Mouse (Mus musculus): ENCODE results near the gene Ovol3.
A peak's percentile ranks its signal among the peaks of the same experiment; 100 is the strongest.
"Not testable (repeated sequence)": the region's sequence is repeated elsewhere in the genome, so short reads cannot be mapped to it uniquely, and the experiment has no call there.

Gene Ovol3

DNA sequence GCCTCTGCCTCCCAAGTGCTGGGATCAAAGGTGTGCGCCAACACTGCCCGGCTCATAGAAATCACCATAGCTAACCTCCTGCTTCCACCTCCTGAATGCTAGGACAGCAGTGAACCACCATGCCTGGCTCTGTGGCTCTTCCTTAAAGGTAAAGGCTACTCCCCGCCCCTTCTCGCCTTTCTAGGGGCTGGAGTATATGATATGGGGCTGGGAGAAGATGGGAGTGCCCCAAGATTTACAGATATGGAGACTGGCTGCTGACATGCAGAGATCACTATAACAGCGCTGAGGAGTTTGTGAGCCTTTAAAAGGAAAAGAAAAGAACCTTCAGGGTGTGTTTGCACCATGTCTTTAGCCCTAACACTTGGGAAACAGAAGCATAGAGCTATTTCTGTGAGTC lies 13.3 kb downstream of the Ovol3 start:
- DNase-seq = no peak

DNA sequence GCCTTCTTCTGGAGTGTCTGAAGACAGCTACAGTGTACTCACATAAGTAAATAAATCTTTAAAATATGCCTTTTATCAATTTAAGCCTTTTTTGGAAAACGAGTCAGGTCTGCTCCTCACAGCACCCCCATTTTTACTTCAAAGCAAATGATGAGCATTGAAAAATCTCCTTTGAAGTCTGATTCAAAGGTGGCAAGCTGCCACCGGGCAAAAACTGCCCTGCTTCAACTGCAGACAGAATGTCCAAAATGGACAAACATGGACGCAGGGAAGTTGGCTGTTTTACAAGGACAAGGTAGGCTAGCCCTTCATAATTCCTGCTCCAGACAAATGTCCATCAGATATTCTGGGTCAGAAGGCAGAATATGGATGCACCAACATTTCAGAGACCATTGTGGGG lies 14.1 kb downstream of the Ovol3 start:
- no peak for DNase-seq

DNA sequence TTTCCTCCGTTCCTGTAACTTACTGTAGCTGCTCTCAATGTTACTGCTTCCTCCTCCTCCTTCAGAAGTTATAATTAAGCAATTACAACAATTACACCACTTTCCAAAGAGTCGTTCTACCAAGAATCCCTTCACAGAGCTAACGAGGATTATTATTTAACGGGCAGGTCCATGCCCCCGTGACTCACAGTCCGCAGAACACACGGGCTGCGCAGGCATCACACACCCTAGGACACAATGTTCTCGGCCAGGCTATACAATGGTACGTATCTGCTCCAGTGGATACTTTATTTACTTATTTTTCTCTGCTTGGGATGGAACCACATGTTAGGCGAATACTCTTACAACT lies 15.5 kb downstream of the Ovol3 start:
- DNase-seq = no peak

DNA sequence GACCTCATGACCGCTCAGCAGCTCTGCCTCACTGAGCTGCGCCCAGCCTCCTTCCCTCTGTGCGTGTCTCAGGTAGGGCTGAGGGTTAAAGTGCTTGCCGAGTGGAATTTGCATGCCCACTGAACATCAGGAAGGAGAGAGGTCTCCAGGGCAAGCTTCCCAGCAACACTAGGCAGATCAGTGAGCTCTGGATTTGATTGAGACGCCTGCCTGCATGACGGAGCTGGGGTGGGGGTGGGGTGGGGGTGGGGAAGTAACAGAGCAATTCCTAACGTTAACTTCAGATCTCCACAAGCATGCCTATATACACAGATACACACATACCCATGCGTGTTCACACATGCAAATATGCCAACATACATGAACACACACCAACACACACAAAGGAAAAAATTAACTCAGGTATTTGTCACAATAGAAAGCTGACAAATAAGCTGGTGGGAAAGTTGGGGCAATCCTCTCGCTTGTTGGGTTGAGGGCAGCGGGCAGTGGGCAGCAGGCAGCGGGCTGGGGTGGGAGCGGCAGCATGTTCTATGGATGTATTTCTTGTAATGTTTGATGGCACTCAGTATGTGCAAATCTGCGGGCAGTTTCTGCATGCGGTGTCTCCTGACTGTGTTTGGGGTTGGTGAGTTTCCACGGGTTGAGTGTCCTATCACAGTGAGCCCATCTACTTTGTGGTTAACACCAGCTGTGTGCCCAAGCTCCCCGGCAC lies 16.1 kb downstream of the Ovol3 start:
- no peak for DNase-seq

DNA sequence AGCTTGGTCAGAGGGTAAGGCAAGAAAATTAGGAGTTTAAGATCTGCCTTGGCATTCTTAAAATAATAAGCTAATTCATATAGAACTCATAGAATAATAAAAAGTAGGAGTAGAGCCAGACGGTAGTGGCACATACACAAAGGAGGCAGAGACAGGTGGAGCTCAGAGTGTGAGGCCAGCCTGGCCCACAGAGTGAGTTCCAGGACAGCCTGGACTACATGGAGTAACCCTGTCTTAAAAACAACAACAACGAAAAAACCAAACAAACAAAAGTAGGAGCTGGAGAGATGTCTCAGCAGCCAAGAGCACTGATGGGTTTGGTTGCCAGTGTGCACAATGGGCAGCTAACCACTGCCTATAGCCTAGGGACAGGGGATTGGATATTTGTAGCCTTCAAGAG lies 18.2 kb downstream of the Ovol3 start:
- DNase-seq = peak; percentile 52

DNA sequence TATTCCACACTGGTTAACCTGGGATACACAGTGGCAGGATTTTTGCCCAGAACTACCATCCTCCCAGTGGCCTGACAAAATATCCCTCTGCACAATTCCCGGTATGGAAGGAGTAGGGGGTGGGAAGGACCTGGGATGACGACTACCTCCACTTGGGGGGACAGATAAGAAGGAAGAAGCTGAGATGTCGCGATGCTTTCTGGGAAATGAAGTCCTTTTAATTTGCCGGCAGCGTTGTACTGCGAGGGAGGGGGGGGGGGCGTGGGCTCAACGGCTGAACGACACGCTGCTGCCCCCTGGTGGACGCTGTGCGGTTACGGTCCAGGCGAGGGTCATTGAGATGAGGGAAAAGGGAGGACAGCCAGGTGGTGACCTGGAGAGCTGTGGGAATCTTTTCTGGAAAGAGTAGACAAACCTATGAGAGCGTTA lies 18.8 kb downstream of the Ovol3 start:
- peak; percentile 83 for DNase-seq

DNA sequence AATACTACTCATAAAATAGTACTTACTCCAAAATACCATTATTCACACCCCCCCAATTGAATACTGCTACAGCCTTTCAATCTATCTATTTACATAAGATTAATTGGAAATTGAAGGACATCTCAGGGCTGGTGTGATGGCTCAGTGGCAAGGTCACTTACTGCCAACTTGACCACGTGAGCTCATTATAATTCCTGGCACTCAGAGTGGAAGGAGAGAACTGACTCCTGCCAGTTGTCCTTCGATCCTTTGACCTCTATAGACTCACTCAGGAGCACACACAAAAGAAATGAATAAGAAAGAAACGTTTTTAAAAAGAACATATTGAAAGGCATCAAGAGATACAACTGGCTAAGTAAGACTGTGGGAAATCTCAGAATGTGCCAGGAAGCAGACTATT lies 19.6 kb downstream of the Ovol3 start:
- DNase-seq = no peak

DNA sequence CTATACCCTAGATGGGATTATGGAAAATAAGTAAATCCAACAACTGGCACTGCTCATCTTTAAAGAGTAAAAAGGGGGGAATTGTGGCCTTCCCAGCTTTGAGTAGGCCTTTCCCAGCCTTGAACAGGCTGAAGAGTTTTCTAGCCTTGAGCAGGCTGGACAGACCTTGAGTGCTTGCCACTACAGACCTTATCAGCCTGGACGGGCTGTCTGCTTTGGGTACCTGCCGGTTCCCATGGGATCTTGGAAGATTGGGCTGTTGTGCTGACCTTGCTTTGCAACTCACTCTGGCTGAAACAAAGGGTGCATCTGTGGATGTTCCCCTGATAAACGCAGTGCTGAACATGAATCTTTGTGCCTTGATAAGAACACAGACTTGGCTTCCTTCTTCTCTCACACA lies 21.6 kb downstream of the Ovol3 start:
- no peak for DNase-seq

DNA sequence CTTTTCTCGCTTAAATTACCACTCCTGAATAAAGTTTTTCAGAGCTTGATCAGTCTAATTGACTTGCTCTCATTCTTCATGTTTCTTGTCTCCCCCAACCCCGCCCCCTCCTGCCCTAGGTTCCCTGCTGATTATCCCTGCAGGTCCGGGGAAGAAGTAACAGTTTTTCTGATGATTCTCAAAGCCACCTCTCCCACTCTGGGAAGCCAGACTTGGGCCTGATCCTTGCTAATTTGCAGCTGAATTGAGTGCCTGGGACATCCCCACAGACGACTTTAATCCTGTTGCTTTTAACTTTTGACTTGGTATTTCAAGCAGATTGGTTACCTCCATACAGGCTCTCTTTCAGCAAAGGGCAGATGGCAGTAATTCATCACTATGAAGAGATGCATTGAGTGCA lies 24.5 kb downstream of the Ovol3 start:
- no peak for DNase-seq

DNA sequence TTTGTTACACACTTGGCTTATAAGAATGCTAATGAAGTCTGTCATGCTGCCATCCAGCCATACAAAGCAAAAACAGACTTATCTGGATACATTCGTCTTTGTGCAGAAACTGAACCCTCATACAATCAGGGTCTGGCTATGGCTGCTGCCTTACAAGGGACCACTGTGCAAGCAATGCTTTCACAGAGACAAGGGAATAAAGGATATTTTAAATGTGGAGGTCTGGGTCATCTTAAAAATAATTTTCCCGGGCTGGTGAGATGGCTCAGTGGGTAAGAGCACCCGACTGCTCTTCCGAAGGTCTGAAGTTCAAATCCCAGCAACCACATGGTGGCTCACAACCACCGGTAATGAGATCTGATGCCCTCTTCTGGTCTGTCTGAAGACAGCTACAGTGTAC lies 29.2 kb downstream of the Ovol3 start:
- not testable (repeated sequence) for DNase-seq

DNA sequence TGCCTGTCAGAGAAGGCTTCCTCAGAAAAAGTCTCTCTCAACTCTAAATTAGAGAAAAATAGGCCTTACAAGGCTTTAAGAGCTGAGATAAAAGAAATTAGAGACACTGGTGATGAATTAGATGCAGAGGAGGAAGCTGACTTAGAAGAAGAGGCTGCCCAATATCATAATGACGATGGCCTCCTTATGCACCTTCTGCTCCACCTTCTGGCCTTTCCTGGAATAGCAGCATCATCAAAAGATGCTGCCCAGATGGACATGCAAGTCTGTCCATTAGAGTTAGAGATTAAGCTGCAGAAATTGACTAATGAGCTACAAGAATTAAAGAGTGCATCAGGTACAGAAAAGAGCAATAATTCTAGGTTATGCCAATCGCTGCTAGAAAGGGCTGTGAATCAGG lies 30.1 kb downstream of the Ovol3 start:
- DNase-seq = peak; percentile 88

DNA sequence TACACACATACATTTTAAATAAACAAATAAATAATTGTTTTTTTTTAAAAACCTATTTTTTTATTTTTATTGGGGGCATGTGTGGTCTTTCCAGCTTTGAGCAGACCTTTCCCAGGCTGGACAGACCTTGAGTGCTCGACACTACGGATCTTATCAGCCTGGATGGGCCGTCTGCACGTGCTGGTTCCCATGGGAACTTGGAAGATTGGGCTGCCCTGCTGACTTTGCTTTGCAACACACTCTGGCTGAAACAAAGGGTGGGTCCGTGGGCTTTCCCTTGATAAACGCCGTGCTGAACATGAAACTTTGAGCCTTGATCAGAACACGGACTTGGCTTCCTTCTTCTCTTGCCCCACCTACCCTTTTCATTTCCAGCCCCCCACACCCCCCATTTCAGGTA lies 31.1 kb downstream of the Ovol3 start:
- DNase-seq = no peak

DNA sequence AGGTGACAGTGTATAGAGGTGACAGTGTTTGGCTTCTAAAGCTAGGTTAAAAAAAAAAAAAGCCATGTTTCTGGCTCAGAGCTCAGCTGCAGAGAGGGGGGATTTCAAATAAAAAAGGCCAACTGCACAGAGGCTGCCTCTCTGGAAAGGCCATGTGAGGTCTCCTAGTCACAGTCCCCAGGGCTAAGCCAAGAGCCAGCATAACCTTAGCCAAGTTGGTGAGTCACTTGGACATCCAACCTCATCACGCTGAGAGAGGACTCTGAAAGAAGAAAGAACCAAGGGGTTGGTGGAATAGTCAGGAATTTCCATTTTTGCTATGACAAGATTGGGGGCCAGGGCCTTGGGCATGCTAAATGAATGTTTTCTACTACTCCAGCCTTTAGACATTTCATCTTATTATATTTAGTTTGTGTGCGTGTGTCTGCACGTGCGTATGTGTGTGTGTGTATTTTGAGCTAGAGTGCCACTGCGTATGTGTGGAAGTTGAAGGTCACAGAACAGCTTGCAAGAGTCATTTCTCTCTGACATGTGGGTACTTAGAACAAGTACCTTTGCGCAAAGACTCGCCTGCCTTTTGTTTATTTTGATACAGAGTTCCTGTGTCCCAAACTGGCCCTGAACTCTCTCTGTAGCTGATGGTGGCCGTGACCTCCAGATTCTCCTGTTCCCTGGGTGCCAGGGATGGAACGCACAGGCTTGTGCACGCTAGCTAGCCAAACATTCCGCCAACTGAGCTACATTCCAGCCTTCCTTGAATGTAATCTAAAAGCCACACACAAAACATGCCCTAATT lies 32.4 kb downstream of the Ovol3 start:
- DNase-seq = peak; percentile 80

DNA sequence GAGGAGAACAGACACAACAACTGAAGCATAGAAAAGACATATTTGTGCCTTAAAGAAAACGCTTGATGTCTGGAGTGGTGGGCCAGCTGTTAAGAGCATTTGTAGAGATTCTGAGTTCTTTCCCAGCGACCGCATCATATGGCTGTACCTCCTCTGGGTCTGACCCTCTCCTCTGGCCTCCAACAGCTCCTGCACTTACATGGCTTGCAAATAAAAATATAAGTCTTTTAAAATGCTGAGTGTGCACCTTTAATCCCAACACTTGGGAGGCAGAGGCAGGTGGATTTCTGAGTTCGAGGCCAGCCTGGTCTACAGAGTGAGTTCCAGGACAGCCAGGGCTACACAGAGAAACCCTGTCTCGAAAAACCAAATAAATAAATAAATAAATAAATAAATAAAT lies 34.9 kb downstream of the Ovol3 start:
- DNase-seq = not testable (repeated sequence)

DNA sequence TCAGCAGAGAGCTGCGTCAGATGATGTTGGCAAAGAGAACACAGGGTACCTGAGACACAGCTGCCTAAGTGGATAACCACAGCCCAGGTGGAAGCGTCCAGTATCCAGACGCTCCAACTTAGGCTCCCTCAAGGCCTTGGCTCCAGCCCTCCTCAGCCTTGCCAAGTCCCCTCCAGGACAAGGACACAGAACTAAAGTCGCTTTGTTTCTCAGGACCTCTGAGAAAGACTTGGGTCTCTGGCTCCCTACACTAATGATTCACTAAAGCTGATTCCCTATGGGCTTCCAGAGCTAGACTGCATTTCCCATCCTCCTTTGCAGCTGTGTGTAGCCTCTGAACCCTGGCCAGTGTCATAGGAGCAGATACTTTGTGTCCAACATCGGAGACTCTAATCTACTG lies 35.3 kb downstream of the Ovol3 start:
- no peak for DNase-seq

DNA sequence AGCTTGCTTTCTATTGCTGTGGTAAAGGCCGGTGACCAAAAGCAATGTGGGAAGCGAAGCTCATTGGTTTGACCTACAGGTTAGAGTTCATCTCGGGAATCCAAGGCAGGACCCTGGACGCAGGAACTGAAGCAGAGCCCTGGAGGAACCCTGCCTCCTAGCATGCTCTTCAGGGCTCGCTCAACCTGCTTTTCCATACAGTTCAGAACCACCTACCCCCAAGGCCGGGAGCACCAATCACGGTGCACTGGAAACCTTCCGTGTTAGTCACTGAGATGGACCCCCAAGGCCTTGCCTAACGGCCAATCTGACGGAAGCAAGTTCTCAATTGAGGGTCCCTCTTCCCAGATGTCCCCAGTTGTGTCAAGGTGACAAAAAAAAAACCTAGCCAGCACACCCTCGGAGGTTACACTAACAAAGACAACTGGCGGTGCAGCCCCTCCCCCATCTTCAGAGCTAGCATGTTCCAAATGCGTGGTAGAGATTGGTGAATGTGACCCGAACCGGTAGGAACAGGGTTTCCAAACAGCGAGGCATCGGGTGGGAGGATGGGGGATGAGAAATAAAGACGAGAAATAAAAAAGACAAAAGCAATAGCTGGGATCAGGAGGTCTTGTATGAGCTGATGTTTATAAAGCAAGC lies 35.9 kb downstream of the Ovol3 start:
- peak; percentile 46 for DNase-seq

DNA sequence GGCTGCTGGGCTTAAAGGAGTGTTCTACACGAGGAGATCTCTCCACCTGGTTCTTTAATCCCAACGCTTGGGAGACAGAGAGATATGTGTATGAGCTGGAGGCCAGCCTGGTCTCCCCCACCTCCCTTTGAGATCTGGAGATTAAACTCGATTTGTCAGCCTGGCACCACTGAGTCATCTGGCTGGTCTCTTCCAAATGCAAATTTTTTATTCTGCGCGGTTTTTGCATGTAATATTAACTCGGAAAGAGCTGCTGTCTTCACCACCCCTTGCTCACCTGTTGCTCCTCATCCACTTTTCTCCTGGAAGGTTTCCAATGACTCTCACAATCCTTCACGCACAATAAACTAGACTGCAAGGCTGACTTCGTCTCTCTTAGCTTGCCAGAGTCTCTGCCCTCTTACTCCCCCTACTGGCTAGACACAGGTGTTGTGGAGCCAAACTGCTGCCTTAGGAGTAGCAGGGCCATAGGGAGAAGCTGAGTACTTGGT lies 37.0 kb downstream of the Ovol3 start, which contains the start of gene Capns1:
TSS of gene Capns1 (minus strand) at position 331 of the 491 bp plus-strand sequence.
- DNase-seq = peak; percentile 77

DNA sequence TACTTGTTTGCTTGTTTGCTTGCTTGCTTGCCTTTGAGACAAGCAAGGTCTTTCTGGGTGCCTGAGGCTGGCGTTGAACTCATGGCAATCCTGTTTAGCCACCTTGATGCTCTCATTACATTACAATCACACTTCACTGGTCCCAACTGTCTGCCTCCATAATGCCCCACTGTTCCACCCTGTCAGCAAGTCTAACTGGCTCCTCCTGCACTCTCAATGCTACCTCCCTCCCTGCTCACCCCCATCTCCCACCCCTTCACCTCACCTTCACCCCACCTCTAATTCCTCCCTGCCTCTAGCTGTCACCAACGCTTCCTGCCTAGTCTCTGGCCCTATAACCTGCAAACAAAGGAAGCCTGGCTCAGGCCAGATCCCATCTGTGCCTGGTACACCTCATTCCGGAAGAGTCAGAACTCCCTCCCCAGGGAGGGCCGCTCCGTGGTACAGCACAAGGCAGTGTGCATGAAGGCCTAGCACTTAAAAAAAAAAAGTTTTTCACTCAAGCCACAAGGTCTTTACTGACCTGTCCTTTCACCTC lies 37.9 kb downstream of the Ovol3 start:
- peak; percentile 35 for DNase-seq

DNA sequence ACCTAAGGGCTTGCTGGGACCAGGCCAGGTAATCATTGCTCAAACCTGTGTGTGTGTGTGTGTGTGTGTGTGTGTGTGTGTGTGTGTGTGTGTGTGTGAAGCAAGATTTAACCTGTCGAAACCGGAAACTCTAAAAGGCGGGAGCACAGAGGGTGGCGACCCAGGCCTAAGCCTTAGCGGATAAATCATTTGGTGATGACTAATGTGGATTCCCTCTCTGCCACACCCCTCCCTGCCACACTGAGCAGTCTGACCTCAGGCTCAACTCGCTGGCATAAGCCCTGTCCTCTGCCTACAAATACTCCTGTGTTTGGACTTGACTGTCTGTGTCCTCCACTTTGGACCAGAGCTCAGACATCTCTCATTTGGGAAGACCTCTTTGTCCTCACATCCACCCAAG lies 39.4 kb downstream of the Ovol3 start:
- DNase-seq = peak; percentile 46

DNA sequence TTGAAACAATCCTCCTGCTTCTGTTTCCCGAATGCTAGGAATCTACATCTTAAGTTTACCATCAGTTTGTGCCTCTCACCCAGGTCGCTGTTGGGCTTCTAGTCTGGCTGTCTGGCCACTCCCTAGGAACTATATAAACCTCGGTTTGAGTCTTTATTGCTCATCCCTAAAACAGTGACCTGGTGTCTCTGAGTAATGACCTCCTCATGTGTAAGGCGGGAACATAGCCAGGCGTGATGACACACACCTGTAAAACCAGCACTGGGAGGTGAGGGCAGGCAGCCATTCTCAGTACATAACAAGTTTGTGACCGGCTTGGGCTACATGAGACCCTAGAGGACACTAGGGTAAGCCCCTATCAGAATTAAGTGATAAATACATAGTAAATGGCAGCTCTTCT lies 40.1 kb downstream of the Ovol3 start:
- no peak for DNase-seq

DNA sequence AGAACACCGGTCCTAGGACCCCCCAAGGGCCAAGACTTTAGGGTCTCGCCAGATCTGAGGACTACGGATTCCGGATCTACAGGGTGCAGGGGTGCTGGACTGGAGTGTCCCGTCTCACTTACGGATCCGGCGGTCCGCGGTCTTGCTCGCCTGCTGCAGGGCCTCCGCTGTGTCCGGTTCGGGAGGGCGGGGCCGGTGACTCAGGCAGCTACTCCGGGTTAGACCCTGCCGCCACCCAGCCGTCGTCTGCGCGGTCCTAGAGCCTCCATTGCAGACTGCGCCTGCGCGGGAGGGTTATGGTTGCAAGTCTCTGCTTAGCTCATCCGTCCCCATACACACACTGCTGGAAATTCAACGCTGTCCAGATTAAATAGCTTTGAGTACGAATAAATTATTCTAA lies 40.6 kb downstream of the Ovol3 start:
- peak; percentile 94 for DNase-seq

DNA sequence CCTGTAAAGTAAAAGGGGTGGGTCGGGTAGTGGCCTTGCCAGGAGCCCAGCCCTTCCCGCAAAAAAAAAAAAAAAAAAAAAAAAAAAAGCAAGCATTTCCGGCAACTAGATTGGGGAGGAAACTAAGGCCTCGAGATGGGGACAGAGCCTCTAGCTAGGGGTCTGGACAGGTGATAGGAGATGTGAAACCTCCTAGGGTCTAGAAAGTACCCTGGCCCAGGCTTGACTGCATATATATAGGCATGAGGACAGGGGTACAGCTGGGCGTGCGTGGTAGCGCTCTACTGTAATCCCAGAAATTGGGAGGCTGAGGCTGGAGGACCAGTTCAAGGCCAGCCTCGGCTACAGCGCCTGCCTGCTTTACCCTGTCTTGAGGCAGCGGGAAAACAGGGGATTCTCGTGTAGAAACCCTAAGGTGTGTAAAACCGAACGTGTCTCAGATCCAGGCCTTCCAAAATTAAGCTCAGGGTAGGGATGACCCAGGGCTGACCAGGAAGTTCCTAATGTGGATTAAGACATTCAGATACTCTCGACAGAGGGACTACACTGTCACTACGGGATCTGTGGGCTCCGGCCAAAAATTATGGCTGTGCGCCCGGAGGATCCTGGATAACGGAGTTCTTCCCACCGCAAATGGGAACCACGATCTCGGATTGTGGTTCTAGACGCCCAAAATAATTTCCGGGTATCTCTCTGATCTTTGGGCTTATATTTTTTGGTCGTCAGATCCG lies 41.3 kb downstream of the Ovol3 start:
- peak; percentile 72 for DNase-seq

DNA sequence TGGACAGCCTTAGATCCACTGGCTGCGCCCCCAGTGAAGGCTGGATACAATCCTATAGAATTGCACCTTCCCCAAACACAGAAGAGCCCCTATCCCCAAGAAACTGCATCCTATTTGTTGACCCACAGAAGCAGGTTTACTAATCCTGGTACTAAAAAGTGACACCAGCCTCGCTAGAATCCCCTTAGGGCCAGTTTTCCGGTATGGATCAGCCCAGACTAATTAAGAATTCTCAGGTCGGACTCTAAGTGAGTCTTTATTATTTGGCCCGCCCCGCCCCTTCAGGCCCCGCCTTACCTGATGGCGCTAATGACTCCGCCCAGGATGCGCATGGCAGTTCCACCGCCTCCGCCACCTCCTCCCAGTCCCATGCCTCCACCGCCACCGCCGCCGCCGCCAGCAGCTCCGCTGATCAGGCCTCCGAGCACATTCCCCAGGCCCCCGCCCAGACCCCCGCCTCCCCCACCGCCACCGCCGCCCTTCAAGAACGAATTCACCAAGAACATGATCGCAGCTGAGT lies 41.9 kb downstream of the Ovol3 start:
- peak; percentile 90 for DNase-seq
